Comparison of ENCODE assay signal across 8 mouse cellular contexts in the genomic region with DNA sequence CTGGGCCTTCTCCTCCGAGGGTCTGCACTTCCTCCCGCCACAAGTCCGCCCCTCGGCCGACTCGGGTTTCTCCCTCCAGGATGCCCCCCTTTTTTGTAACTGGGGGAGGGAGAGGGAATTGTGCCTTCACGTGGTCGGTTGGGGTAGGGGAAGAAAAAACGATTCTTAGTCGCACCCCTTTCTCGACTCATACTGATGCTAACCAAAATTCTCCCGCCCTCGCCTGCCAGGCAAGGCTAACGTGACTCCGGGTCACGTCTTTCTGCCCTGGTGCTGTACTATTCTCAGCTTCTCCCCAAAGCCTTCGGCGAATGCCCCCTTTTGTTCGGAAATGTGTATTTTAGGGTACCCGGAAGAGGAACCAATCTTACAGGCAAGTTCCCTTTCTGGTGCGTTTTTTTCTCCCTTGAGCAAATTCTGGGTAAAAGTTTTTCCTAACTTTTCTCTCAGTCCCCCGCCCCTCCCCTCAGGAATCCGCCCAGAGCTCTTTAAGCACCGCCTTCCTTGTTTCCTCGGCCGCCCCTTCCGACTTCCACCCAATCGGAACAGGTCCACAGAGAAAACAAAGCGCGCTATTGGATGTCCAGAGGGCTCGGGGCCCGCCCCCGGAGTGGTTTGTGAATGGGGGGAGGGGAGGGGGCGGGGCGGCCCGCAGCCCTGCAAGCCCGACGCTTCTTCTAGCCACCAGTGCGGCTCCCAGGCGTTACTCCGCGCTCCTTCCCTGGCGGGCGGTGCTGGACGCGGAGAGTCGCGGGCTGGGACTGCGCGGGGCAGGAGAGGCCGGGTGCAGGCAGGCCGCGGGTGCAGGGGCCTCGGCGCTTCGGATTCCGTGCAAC. TPM values are rescaled to one million over a fixed set of nuclear protein-coding genes. Genes with fewer than 3 reads are reported as not detected.
DNase-seq lines count a peak whose midpoint lies in the region; ATAC-seq and TF ChIP-seq lines count a peak whose summit lies in the region.

No protein-coding gene starts in this region.

- peaks cover 37% of the 10 kb centered on the region for H3K36me3 ChIP-seq in E14TG2a.4 (ENCODE audit: insufficient read depth, low read length)
- no peaks in the 10 kb centered on the region for H3K36me3 ChIP-seq in forebrain, embryonic 13.5 days (ENCODE audit: poor library complexity, severe bottlenecking)
- no peaks in the 10 kb centered on the region for H3K36me3 ChIP-seq in neural tube, embryonic 15.5 days

- peak; percentile 94 for ATAC-seq in forebrain, embryonic 13.5 days
- ATAC-seq in neural tube, embryonic 15.5 days (ENCODE audit: low FRiP score): peak; percentile 94

- H3K27me3 ChIP-seq in E14TG2a.4 (ENCODE audit: insufficient read depth, low read length): peaks cover 33% of the 10 kb centered on the region
- peaks cover 45% of the 10 kb centered on the region for H3K27me3 ChIP-seq in forebrain, embryonic 13.5 days
- H3K27me3 ChIP-seq in neural tube, embryonic 15.5 days (replicated peaks): peaks cover 2% of the 10 kb centered on the region; the same call in 1 of the 2 replicates

- no peaks in the 10 kb centered on the region for H3K9me3 ChIP-seq in E14TG2a.4 (ENCODE audit: low read length)
- no peaks in the 10 kb centered on the region for H3K9me3 ChIP-seq in forebrain, embryonic 13.5 days (replicated peaks)
- H3K9me3 ChIP-seq in neural tube, embryonic 15.5 days (replicated peaks): no peaks in the 10 kb centered on the region

- H3K4me2 ChIP-seq in forebrain, embryonic 13.5 days: peak overlapping the region; percentile 99
- H3K4me2 ChIP-seq in neural tube, embryonic 15.5 days: peak overlapping the region; percentile 95

- peak overlapping the region; percentile 67 for H3K27ac ChIP-seq in forebrain, embryonic 13.5 days
- peak overlapping the region; percentile 82 for H3K27ac ChIP-seq in neural tube, embryonic 15.5 days (replicated peaks)

- peak; percentile 93 for DNase-seq in c-Kit-positive CD71-positive TER-119-positive erythroid progenitor cells, embryonic 14.5 days (ENCODE audit: low spot score)
- DNase-seq in heart, postnatal 14 days: peak; percentile 92
- peak; percentile 92 for DNase-seq in layer of hippocampus, adult 11-12 months (ENCODE audit: low spot score)
- peak; percentile 96 for DNase-seq in lung, adult 18-20 months
- DNase-seq in testis, postnatal 14 days (ENCODE audit: low spot score): peak; percentile 96

- WGBS in forebrain, embryonic 13.5 days: under 1% methylated on average over 54 of the region's 57 CpGs
- WGBS in neural tube, embryonic 15.5 days: under 1% methylated on average over 55 of the region's 57 CpGs

- H3K4me1 ChIP-seq in E14TG2a.4 (replicated peaks; ENCODE audit: low read depth, low read length): peaks cover 61% of the 10 kb centered on the region
- peaks cover 61% of the 10 kb centered on the region for H3K4me1 ChIP-seq in forebrain, embryonic 13.5 days
- H3K4me1 ChIP-seq in neural tube, embryonic 15.5 days: peaks cover 50% of the 10 kb centered on the region

- peak overlapping the region; percentile 80 for H3K9ac ChIP-seq in forebrain, embryonic 13.5 days
- peak overlapping the region; percentile 62 for H3K9ac ChIP-seq in neural tube, embryonic 15.5 days (replicated peaks)

- TF ChIP-seq CTCF in E14TG2a.4 (conservative IDR thresholded peaks at IDR 0.05; ENCODE audit: low read length): no peak

- H3K4me3 ChIP-seq in E14TG2a.4 (replicated peaks; ENCODE audit: low read length): peak overlapping the region; percentile 93
- peak overlapping the region; percentile 66 for H3K4me3 ChIP-seq in forebrain, embryonic 13.5 days
- H3K4me3 ChIP-seq in neural tube, embryonic 15.5 days (replicated peaks): peak overlapping the region; percentile 61

- intact Hi-C loops in heart, postnatal 14 days (cut with DNase I): loop anchor here (2.0 to 5.0 kb wide), 2 partner anchors 141 to 244 kb away; a partner anchor contains a TSS

RNA-seq across cellular contexts. Expression of a gene that starts 0.6 kb away (rescaled TPM):
- polyA plus RNA-seq in forebrain, embryonic 13.5 days (2015; fragmentation: Nextera tagmentation; extraction: Ambion mirVana): 2.8 and 3.4 TPM in 2 replicates
- total RNA-seq in heart, postnatal 14 days (2021): 1 to 10 TPM; 4.7 to 6.4 TPM
- 3.5 and 4.5 TPM in 2 replicates for polyA plus RNA-seq in neural tube, embryonic 15.5 days (2015; fragmentation: Nextera tagmentation; extraction: Ambion mirVana)

RNA-seq across cellular contexts. Expression of a gene that starts 34.4 kb away (rescaled TPM):
- 3.0 and 5.1 TPM in 2 replicates for polyA plus RNA-seq in forebrain, embryonic 13.5 days (2015; fragmentation: Nextera tagmentation; extraction: Ambion mirVana)
- total RNA-seq in heart, postnatal 14 days (2021): under 1 TPM; 0.29 to 0.79 TPM
- polyA plus RNA-seq in neural tube, embryonic 15.5 days (2015; fragmentation: Nextera tagmentation; extraction: Ambion mirVana): 9.6 and 10.0 TPM in 2 replicates

Comparison
In these comparisons a context has a peak if more than half of its experiments do, and no peak if none do; other contexts are left out.
1. Peak in every context shown above with its lines: DNase-seq, ATAC-seq, H3K4me3 ChIP-seq and H3K27ac ChIP-seq.